Mouse (Mus musculus) liver, embryonic 13.5 days (tissue): Measurements from ENCODE around the gene Rpl18. TPM values are rescaled to one million over a fixed set of nuclear protein-coding genes. Genes with fewer than 3 reads are reported as not detected.
A peak's percentile ranks its signal among the peaks of the same experiment; 100 is the strongest.

Experiments
- ATAC-seq: fragments of 200-750 bp; cut with Nextera tagmentation; 2 replicates; pipeline ENCODE4 v1.8.0; 2017; ENCODE audit warnings: low read depth, mild to moderate bottlenecking, moderate number of reproducible peaks, moderate library complexity
- DNase-seq: peaks from one replicate; pipeline ENCODE4 v3.0.0; 2022
- H3K27ac ChIP-seq: fragments of 300-500 bp; sonication (generic); 2 replicates; pipeline ENCODE4 v1.5.1; 2015; ENCODE audit warnings: moderate library complexity, mild to moderate bottlenecking, inconsistent platforms
- H3K27me3 ChIP-seq: fragments of 300-500 bp; sonication (generic); 2 replicates; pipeline ENCODE4 v1.6.1; 2015; ENCODE audit warnings: mild to moderate bottlenecking, inconsistent platforms
- H3K36me3 ChIP-seq: fragments of 300-500 bp; sonication (generic); 2 replicates; pipeline ENCODE4 v1.6.1; 2015; ENCODE audit warnings: mild to moderate bottlenecking, inconsistent platforms
- H3K4me1 ChIP-seq: fragments of 300-500 bp; sonication (generic); replicated peaks from 2 replicates; pipeline ENCODE4 v1.6.1; 2015; ENCODE audit warnings: inconsistent platforms
- H3K4me2 ChIP-seq: fragments of 300-500 bp; sonication (generic); 2 replicates; pipeline ENCODE4 v1.6.1; 2015; ENCODE audit warnings: inconsistent platforms, mild to moderate bottlenecking, moderate library complexity
- H3K4me3 ChIP-seq: fragments of 300-500 bp; sonication (generic); replicated peaks from 2 replicates; pipeline ENCODE4 v1.5.1; 2015; ENCODE audit warnings: mild to moderate bottlenecking, inconsistent platforms
- H3K9ac ChIP-seq: fragments of 300-500 bp; sonication (generic); 2 replicates; pipeline ENCODE4 v1.6.1; 2015; ENCODE audit warnings: mild to moderate bottlenecking, inconsistent platforms
- H3K9me3 ChIP-seq: fragments of 300-500 bp; sonication (generic); replicated peaks from 2 replicates; pipeline ENCODE4 v1.6.1; 2016; ENCODE audit warnings: inconsistent platforms
- WGBS: fragments of 180-500 bp; shearing (Covaris S2); methylation state at CpG from one replicate; pipeline ENCODE4 v1.1.7; 2015; ENCODE audit not compliant: insufficient replicate concordance; 5-methylcytosine and 5-hydroxymethylcytosine counted together
- polyA plus RNA-seq: library from polyadenylated mRNA; unstranded; fragments of >200 nt; fragmentation: Nextera tagmentation; extraction: Ambion mirVana; gene quantifications from 2 replicates; pipeline ENCODE4 v1.2.1, GENCODE M21; 2015

Rpl18 gene
- polyA plus RNA-seq, 1 experiment from 2014 or later, result 840 TPM

GRCm38 (mm10) chr7:45715741-45716459, 643 bp downstream of the Rpl18 start:
- Histone ChIP-seq H3K27me3 (no peaks in the 10 kb centered on the region), H3K36me3 (peaks cover 52% of the 10 kb centered on the region), H3K27ac (peak overlapping the region; percentile 81), H3K4me1 (peaks cover 75% of the 10 kb centered on the region), H3K4me3 (peak overlapping the region; percentile 81), H3K9ac (peak overlapping the region; percentile 80), H3K9me3 (no peaks in the 10 kb centered on the region), H3K4me2 (peak overlapping the region; percentile 96)
- 45% methylated on average over 19 of the region's 19 CpGs for whole genome bisulfite sequencing
- DNase-seq (no peak), ATAC-seq (no peak)

GRCm38 (mm10) chr7:45716460-45716857, 1.2 kb downstream of the Rpl18 start:
- peak overlapping the region; percentile 81 for H3K4me3 ChIP-seq
- no peaks in the 10 kb centered on the region for H3K9me3 ChIP-seq
- H3K27ac ChIP-seq, result peak overlapping the region; percentile 81
- 63% methylated on average over 3 of the region's 3 CpGs for WGBS
- ATAC-seq (no peak), DNase-seq (no peak)
- peak overlapping the region; percentile 96 for H3K4me2 ChIP-seq
- H3K9ac ChIP-seq, result peak overlapping the region; percentile 80
- no peaks in the 10 kb centered on the region for H3K27me3 ChIP-seq
- peaks cover 81% of the 10 kb centered on the region for H3K4me1 ChIP-seq
- H3K36me3 ChIP-seq, result peaks cover 52% of the 10 kb centered on the region

- H3K27me3 ChIP-seq, result no peaks in the 10 kb centered on the region
- peak overlapping the region; percentile 81 for H3K27ac ChIP-seq
- H3K4me1 ChIP-seq, result peaks cover 78% of the 10 kb centered on the region
- no peaks in the 10 kb centered on the region for H3K9me3 ChIP-seq
- H3K9ac ChIP-seq, result peak overlapping the region; percentile 80
- DNase-seq, result no peak
- H3K4me2 ChIP-seq, result peak overlapping the region; percentile 96
- WGBS, result 4% methylated on average over 31 of the region's 31 CpGs
- peak overlapping the region; percentile 81 for H3K4me3 ChIP-seq
- ATAC-seq, result peak; percentile 19
- peaks cover 52% of the 10 kb centered on the region for H3K36me3 ChIP-seq
Observed at GRCm38 (mm10) chr7:45716952-45717917, 2.0 kb downstream of the Rpl18 start.

GRCm38 (mm10) chr7:45717918-45718297, 2.7 kb downstream of the Rpl18 start, which contains the start of gene Sphk2:
Gene Sphk2, minus strand, starts transcription at chr7:45718002.
- peaks cover 52% of the 10 kb centered on the region for H3K36me3 ChIP-seq

GRCm38 (mm10) chr7:45718331-45718730, 3.1 kb downstream of the Rpl18 start:
- H3K4me1 ChIP-seq, result peaks cover 67% of the 10 kb centered on the region

More at GRCm38 (mm10) chr7:45717918-45718297, 2.7 kb downstream of the Rpl18 start, which contains the start of gene Sphk2:
- Histone ChIP-seq H3K27me3 (no peaks in the 10 kb centered on the region), H3K4me3 (peak within 1 kb of the TSS; percentile 81), H3K9me3 (no peaks in the 10 kb centered on the region), H3K4me1 (peaks cover 71% of the 10 kb centered on the region), H3K27ac (peak within 1 kb of the TSS; percentile 87), H3K4me2 (peak within 1 kb of the TSS; percentile 96), H3K9ac (peak within 1 kb of the TSS; percentile 96)
- peak; percentile 94 for DNase-seq
- WGBS, result under 1% methylated on average over 41 of the region's 41 CpGs
- peak; percentile 61 for ATAC-seq

GRCm38 (mm10) chr7:45719180-45719579, 3.9 kb downstream of the Rpl18 start:
- WGBS, result 62% methylated on average over 10 of the region's 10 CpGs
- peak overlapping the region; percentile 81 for H3K4me3 ChIP-seq
- peaks cover 58% of the 10 kb centered on the region for H3K4me1 ChIP-seq
- no peak for DNase-seq
- H3K27ac ChIP-seq, result peak overlapping the region; percentile 87
- no peaks in the 10 kb centered on the region for H3K27me3 ChIP-seq
- peaks cover 53% of the 10 kb centered on the region for H3K36me3 ChIP-seq
- no peaks in the 10 kb centered on the region for H3K9me3 ChIP-seq
- H3K4me2 ChIP-seq, result peak overlapping the region; percentile 73
- peak overlapping the region; percentile 96 for H3K9ac ChIP-seq
- ATAC-seq, result no peak

More at GRCm38 (mm10) chr7:45718331-45718730, 3.1 kb downstream of the Rpl18 start:
- under 1% methylated on average over 20 of the region's 20 CpGs for WGBS
- Histone ChIP-seq H3K27me3 (no peaks in the 10 kb centered on the region), H3K4me2 (peak overlapping the region; percentile 73), H3K4me3 (peak overlapping the region; percentile 81), H3K9me3 (no peaks in the 10 kb centered on the region), H3K36me3 (peaks cover 52% of the 10 kb centered on the region), H3K9ac (peak overlapping the region; percentile 96), H3K27ac (peak overlapping the region; percentile 87)
- DNase-seq (no peak), ATAC-seq (no peak)

- H3K36me3 ChIP-seq, result peaks cover 60% of the 10 kb centered on the region
- no peaks in the 10 kb centered on the region for H3K27me3 ChIP-seq
- WGBS, result 81% methylated on average over 16 of the region's 16 CpGs
- H3K4me1 ChIP-seq, result peaks cover 51% of the 10 kb centered on the region
- ATAC-seq, result no peak
- H3K27ac ChIP-seq, result peak overlapping the region; percentile 87
- H3K4me3 ChIP-seq, result peak overlapping the region; percentile 81
- no peaks in the 10 kb centered on the region for H3K9me3 ChIP-seq
- no peak for DNase-seq
- H3K4me2 ChIP-seq, result peak overlapping the region; percentile 73
- peak overlapping the region; percentile 96 for H3K9ac ChIP-seq
Observed at GRCm38 (mm10) chr7:45719738-45720412, 4.6 kb downstream of the Rpl18 start.

GRCm38 (mm10) chr7:45720413-45721233, 5.4 kb downstream of the Rpl18 start, which contains the start of gene Fam83e:
Gene Fam83e, plus strand, starts transcription at chr7:45721212.
- no peak for ATAC-seq

GRCm38 (mm10) chr7:45721234-45721571, 5.9 kb downstream of the Rpl18 start:
- peaks cover 73% of the 10 kb centered on the region for H3K36me3 ChIP-seq
- H3K27me3 ChIP-seq, result no peaks in the 10 kb centered on the region
- no peaks in the 10 kb centered on the region for H3K9me3 ChIP-seq
- 78% methylated on average over 7 of the region's 7 CpGs for WGBS
- peaks cover 41% of the 10 kb centered on the region for H3K4me1 ChIP-seq
- H3K4me3 ChIP-seq, result no peak overlapping the region
- ATAC-seq (no peak), DNase-seq (no peak)
- no peak overlapping the region for H3K4me2 ChIP-seq
- H3K9ac ChIP-seq, result no peak overlapping the region
- 0 out of 2 replicates have a peak overlapping the region, but pooled peaks have one; percentile 9 for H3K27ac ChIP-seq

More at GRCm38 (mm10) chr7:45720413-45721233, 5.4 kb downstream of the Rpl18 start, which contains the start of gene Fam83e:
- Histone ChIP-seq H3K27me3 (no peaks in the 10 kb centered on the region), H3K9ac (peak within 1 kb of the TSS; percentile 96; the same call in 1 of the 2 replicates), H3K4me3 (peak within 1 kb of the TSS; percentile 81; the same call in 1 of the 2 replicates), H3K36me3 (peaks cover 67% of the 10 kb centered on the region), H3K4me2 (peak within 1 kb of the TSS; percentile 73), H3K4me1 (peaks cover 46% of the 10 kb centered on the region), H3K27ac (peak within 1 kb of the TSS; percentile 87), H3K9me3 (no peaks in the 10 kb centered on the region)
- WGBS, result 78% methylated on average over 14 of the region's 14 CpGs
- DNase-seq, result no peak
